Mouse (Mus musculus) liver, embryonic 15.5 days (tissue): ENCODE measurements around the gene Mgarp. TPM values are rescaled to one million over a fixed set of nuclear protein-coding genes. Genes with fewer than 3 reads are reported as not detected.
A peak's percentile ranks its signal among the peaks of the same experiment; 100 is the strongest.
"Not testable (repeated sequence)": the region's sequence is repeated elsewhere in the genome, so short reads cannot be mapped to it uniquely, and the experiment has no call there.

ENCODE experiments used
- ATAC-seq: fragments of 200-750 bp; cut with Nextera tagmentation; 2 replicates; pipeline ENCODE4 v1.8.0; 2017; ENCODE audit warnings: moderate number of reproducible peaks, mild to moderate bottlenecking, moderate library complexity; ENCODE audit not compliant: insufficient read depth
- H3K27ac ChIP-seq: fragments of 300-500 bp; sonication (generic); replicated peaks from 2 replicates; pipeline ENCODE4 v1.5.1; 2015; ENCODE audit warnings: mild to moderate bottlenecking, inconsistent platforms
- H3K27me3 ChIP-seq: fragments of 300-500 bp; sonication (generic); 2 replicates; pipeline ENCODE4 v1.6.1; 2015; ENCODE audit warnings: mild to moderate bottlenecking, inconsistent platforms
- H3K36me3 ChIP-seq: fragments of 300-500 bp; sonication (generic); replicated peaks from 2 replicates; pipeline ENCODE4 v1.6.1; 2015; ENCODE audit warnings: moderate library complexity, mild to moderate bottlenecking, inconsistent platforms
- H3K4me1 ChIP-seq: fragments of 300-500 bp; sonication (generic); replicated peaks from 2 replicates; pipeline ENCODE4 v1.6.1; 2015; ENCODE audit warnings: inconsistent platforms
- H3K4me2 ChIP-seq: fragments of 300-500 bp; sonication (generic); 2 replicates; pipeline ENCODE4 v1.6.1; 2015; ENCODE audit warnings: moderate library complexity, mild to moderate bottlenecking, inconsistent platforms
- H3K4me3 ChIP-seq: fragments of 300-500 bp; sonication (generic); replicated peaks from 2 replicates; pipeline ENCODE4 v1.5.1; 2015; ENCODE audit warnings: mild to moderate bottlenecking, inconsistent platforms
- H3K9ac ChIP-seq: fragments of 300-500 bp; sonication (generic); 2 replicates; pipeline ENCODE4 v1.6.1; 2015; ENCODE audit warnings: moderate library complexity, mild to moderate bottlenecking, inconsistent platforms
- H3K9me3 ChIP-seq: fragments of 300-500 bp; sonication (generic); replicated peaks from 2 replicates; pipeline ENCODE4 v1.6.1; 2016; ENCODE audit warnings: inconsistent platforms
- WGBS: fragments of 180-500 bp; shearing (Covaris S2); methylation state at CpG from one replicate; pipeline ENCODE4 v1.1.7; 2015; ENCODE audit warnings: mixed read lengths; ENCODE audit not compliant: insufficient replicate concordance; 5-methylcytosine and 5-hydroxymethylcytosine counted together
- polyA plus RNA-seq: library from polyadenylated mRNA; unstranded; fragments of >200 nt; fragmentation: Nextera tagmentation; extraction: Ambion mirVana; gene quantifications from 2 replicates; pipeline ENCODE4 v1.2.1, GENCODE M21; 2015

The Mgarp gene
- polyA plus RNA-seq, 1 experiment from 2014 or later = 1.3 TPM

- peaks cover 39% of the 10 kb centered on the region for H3K27me3 ChIP-seq
- no peak overlapping the region for H3K9ac ChIP-seq
- H3K9me3 ChIP-seq = no peaks in the 10 kb centered on the region
- H3K4me1 ChIP-seq = peaks cover 18% of the 10 kb centered on the region
- H3K27ac ChIP-seq = no peak overlapping the region
- H3K4me3 ChIP-seq = no peak overlapping the region
- no peak for ATAC-seq
- WGBS = 62% methylated on average over 15 of the region's 15 CpGs
- peaks cover 4% of the 10 kb centered on the region; the same call in 1 of the 2 replicates for H3K36me3 ChIP-seq
- H3K4me2 ChIP-seq = no peak overlapping the region
Measured at GRCm38 (mm10) chr3:51397700-51398299, 1.3 kb upstream of the Mgarp start.

DNA sequence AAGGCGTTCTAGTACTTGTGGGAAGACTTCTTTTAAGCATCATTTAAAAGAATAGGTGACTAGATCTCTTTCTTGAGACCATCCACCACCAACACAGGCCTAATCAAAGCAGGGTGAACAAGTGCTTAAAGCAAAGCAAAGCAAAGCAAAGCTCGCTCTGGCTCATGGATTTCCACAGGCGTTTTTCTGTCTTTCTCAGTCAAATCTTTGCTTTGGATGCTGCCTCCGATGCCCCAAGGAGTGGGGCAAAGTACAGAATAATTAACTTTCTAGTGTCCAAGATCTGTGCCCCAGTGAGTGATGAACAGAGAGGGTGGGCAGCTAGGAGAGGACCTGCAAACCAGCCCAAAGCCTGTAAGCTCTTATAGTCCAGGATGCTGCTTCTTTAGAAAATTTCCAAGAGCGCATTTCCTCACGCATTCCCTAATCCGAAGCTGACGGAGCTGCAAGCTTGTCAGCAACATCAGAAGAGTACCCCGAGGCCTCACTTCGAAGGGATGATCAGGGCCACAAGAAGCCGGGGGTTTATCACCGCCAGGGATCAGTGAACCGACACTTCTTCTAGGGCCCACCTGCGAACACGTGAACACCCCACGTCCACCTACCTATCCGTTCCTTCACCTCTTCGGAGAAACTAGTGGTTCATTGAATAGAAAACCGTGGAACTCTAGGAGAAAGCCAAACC is 935 bp downstream of the Mgarp start:
- H3K9ac ChIP-seq = no peak overlapping the region
- no peaks in the 10 kb centered on the region for H3K9me3 ChIP-seq
- H3K4me2 ChIP-seq = peak overlapping the region; percentile 85
- H3K27me3 ChIP-seq = peaks cover 42% of the 10 kb centered on the region
- H3K4me3 ChIP-seq = peak overlapping the region; percentile 68
- H3K36me3 ChIP-seq = no peaks in the 10 kb centered on the region
- no peak overlapping the region for H3K27ac ChIP-seq
- 35% methylated on average over 19 of the region's 19 CpGs for WGBS
- no peak for ATAC-seq
- peaks cover 18% of the 10 kb centered on the region for H3K4me1 ChIP-seq

DNA sequence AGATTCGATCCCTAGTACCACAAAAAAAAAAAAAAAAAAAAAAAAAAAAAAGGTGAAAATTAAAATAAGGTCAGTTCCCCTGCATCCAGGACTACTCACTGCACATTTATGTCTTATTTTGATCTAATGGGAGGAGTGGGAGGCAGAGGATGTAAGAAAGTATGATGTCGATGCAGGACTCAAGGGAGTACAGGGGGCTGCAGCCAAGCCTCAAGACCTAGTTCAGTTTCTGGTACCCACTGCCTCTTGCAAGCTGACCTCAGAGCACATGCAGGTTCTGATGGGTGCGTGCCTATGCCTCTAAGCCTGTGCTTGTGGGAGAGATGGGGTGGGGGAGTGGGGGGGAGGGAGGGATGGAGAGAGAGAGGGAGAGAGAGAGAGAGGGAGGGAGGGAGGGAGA is 1.7 kb downstream of the Mgarp start:
- no peak overlapping the region for H3K4me2 ChIP-seq
- H3K4me1 ChIP-seq = peaks cover 22% of the 10 kb centered on the region
- no peaks in the 10 kb centered on the region for H3K36me3 ChIP-seq
- no peak overlapping the region for H3K27ac ChIP-seq
- peaks cover 42% of the 10 kb centered on the region for H3K27me3 ChIP-seq
- 60% methylated on average over 3 of the region's 3 CpGs for WGBS
- ATAC-seq = no peak
- no peaks in the 10 kb centered on the region for H3K9me3 ChIP-seq
- H3K9ac ChIP-seq = no peak overlapping the region
- no peak overlapping the region for H3K4me3 ChIP-seq

GRCm38 (mm10) chr3:51393651-51394050 is 2.9 kb downstream of the Mgarp start:
- peaks cover 32% of the 10 kb centered on the region for H3K27me3 ChIP-seq
- peaks cover 35% of the 10 kb centered on the region for H3K4me1 ChIP-seq
- ATAC-seq = no peak
- H3K27ac ChIP-seq = no peak overlapping the region
- H3K36me3 ChIP-seq = no peaks in the 10 kb centered on the region
- H3K4me2 ChIP-seq = no peak overlapping the region
- H3K9me3 ChIP-seq = no peaks in the 10 kb centered on the region
- WGBS = 79% methylated on average over 2 of the region's 2 CpGs
- H3K4me3 ChIP-seq = no peak overlapping the region
- H3K9ac ChIP-seq = no peak overlapping the region

DNA sequence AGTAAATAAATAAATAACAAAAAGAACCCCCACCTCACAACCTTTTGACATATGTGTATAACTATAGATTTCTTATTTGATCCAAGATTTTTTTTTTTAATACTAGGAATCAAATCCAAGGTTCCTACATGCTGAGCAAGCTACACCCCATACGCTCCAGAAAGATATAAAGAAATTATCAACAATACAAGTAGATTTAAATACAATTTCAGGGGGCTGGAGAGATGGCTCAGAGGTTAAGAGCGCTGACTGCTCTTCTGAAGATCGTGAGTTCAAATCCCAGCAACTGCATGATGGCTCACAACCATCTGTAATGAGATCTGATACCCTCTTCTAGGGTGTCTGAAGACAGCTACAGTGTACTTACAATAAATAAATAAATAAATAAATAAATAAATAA is 3.5 kb downstream of the Mgarp start:
- H3K9ac ChIP-seq, H3K4me3 ChIP-seq, ATAC-seq, H3K36me3 ChIP-seq, H3K9me3 ChIP-seq, H3K4me2 ChIP-seq, H3K27ac ChIP-seq: not testable (repeated sequence)
- peaks cover 30% of the 10 kb centered on the region for H3K27me3 ChIP-seq
- peaks cover 39% of the 10 kb centered on the region for H3K4me1 ChIP-seq
- WGBS = 76% methylated on average over 3 of the region's 3 CpGs

DNA sequence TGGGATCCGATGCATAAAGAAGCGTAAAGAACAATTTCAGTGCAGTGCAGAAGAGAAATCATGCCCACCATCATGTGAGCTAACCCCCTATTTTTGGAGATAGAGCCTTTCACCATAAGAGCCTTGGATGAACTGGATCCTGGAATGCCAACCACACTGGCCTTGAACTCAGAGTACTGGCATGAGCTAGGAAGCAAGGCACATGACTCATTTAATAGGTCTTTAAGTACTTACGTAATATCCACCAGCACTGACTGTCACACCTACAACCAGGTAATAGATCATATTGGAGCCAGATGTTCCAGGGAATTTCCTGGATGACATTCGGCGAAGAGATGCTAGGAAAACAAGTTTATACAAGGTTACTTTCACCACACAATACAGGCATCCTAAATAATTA is 4.9 kb downstream of the Mgarp start:
- 86% methylated on average over 5 of the region's 5 CpGs for WGBS
- peaks cover 17% of the 10 kb centered on the region for H3K27me3 ChIP-seq
- H3K9me3 ChIP-seq = no peaks in the 10 kb centered on the region
- no peak for ATAC-seq
- no peak overlapping the region for H3K27ac ChIP-seq
- H3K9ac ChIP-seq = no peak overlapping the region
- no peaks in the 10 kb centered on the region for H3K36me3 ChIP-seq
- H3K4me2 ChIP-seq = no peak overlapping the region
- H3K4me1 ChIP-seq = peaks cover 48% of the 10 kb centered on the region
- H3K4me3 ChIP-seq = no peak overlapping the region

- no peak overlapping the region for H3K4me2 ChIP-seq
- H3K4me3 ChIP-seq = no peak overlapping the region
- 73% methylated on average over 5 of the region's 5 CpGs for WGBS
- H3K27me3 ChIP-seq = peaks cover 12% of the 10 kb centered on the region
- ATAC-seq = no peak
- peaks cover 44% of the 10 kb centered on the region for H3K4me1 ChIP-seq
- H3K27ac ChIP-seq = no peak overlapping the region
- no peaks in the 10 kb centered on the region for H3K36me3 ChIP-seq
- no peaks in the 10 kb centered on the region for H3K9me3 ChIP-seq
- H3K9ac ChIP-seq = no peak overlapping the region
Measured at GRCm38 (mm10) chr3:51391095-51391494, 5.4 kb downstream of the Mgarp start.

DNA sequence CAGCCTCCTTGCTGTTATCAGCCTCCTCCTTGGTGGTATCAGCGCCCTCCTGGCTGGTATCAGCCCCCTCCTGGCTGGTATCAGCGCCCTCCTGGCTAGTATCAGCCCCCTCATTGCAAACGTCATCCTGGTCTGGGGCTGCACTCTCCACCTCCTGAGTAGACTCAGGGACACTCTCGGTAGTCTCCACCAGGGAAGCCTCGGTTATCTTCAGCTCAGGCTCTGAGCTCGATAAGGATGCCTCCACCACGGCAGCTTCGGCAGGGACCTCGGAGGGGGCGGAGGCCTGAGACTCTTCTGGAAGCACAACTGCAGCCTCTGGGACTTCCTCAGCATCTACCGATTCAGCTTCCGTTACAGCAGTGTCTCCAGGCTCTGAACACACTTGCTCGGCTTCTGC is 7.6 kb downstream of the Mgarp start:
- Histone ChIP-seq H3K27me3 (0 out of 2 replicates have a peak, but pooled peaks cover 3% of the 10 kb centered on the region), H3K27ac (peak overlapping the region; percentile 75), H3K9ac (peak overlapping the region; percentile 53), H3K4me3 (peak overlapping the region; percentile 49), H3K36me3 (no peaks in the 10 kb centered on the region), H3K9me3 (no peaks in the 10 kb centered on the region), H3K4me1 (peaks cover 35% of the 10 kb centered on the region), H3K4me2 (peak overlapping the region; percentile 79)
- 2% methylated on average over 13 of the region's 13 CpGs for WGBS
- ATAC-seq = peak; percentile 97

GRCm38 (mm10) chr3:51387868-51388381 is 8.6 kb downstream of the Mgarp start:
- Histone ChIP-seq H3K4me1 (peaks cover 35% of the 10 kb centered on the region), H3K4me2 (peak overlapping the region; percentile 46), H3K36me3 (no peaks in the 10 kb centered on the region), H3K27me3 (0 out of 2 replicates have a peak, but pooled peaks cover 3% of the 10 kb centered on the region), H3K9me3 (no peaks in the 10 kb centered on the region), H3K27ac (0 out of 2 replicates have a peak overlapping the region, but pooled peaks have one; percentile 35), H3K9ac (peak overlapping the region; percentile 13; the same call in 1 of the 2 replicates), H3K4me3 (peak overlapping the region; percentile 16)
- ATAC-seq = no peak
- 55% methylated on average over 8 of the region's 8 CpGs for WGBS

DNA sequence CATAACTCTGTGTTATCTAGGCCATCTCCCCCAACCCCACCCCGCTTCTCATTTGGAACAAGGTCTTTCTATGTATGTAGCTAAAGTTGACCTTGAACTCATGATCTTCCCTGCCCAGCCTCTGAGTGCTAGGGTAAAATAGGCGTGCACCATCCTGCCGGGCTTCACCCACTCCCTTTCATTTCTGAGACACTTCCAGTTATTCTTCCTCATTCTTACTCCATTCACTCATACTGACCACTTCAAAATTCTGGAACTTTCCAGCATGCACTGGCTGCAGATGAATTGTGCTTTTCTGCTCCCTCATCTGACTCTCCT is 9.4 kb downstream of the Mgarp start:
- ATAC-seq = no peak
- no peak overlapping the region for H3K4me3 ChIP-seq
- WGBS = 64% methylated on average over 3 of the region's 3 CpGs
- H3K4me2 ChIP-seq = no peak overlapping the region
- peaks cover 35% of the 10 kb centered on the region for H3K4me1 ChIP-seq
- no peak overlapping the region for H3K27ac ChIP-seq
- no peak overlapping the region for H3K9ac ChIP-seq
- H3K9me3 ChIP-seq = no peaks in the 10 kb centered on the region
- H3K36me3 ChIP-seq = no peaks in the 10 kb centered on the region
- H3K27me3 ChIP-seq = 0 out of 2 replicates have a peak, but pooled peaks cover 3% of the 10 kb centered on the region

- no peak overlapping the region for H3K27ac ChIP-seq
- no peaks in the 10 kb centered on the region for H3K36me3 ChIP-seq
- no peak overlapping the region for H3K4me2 ChIP-seq
- no peak overlapping the region for H3K4me3 ChIP-seq
- 0 out of 2 replicates have a peak, but pooled peaks cover 3% of the 10 kb centered on the region for H3K27me3 ChIP-seq
- peaks cover 35% of the 10 kb centered on the region for H3K4me1 ChIP-seq
- ATAC-seq = no peak
- 55% methylated on average over 12 of the region's 12 CpGs for WGBS
- H3K9ac ChIP-seq = no peak overlapping the region
- H3K9me3 ChIP-seq = no peaks in the 10 kb centered on the region
Measured at GRCm38 (mm10) chr3:51386441-51387133, 10.0 kb downstream of the Mgarp start.
